Mouse (Mus musculus) hematopoietic stem cell, adult 5-6 weeks (primary cell): ENCODE measurements at regions not wholly inside any gene's neighbourhood (a gene's known extent, or its start where the extent isn't known, plus 50 kb on each side); places are given as distances from the start of the nearest gene placed in this dataset.

Source experiments
- ATAC-seq, 2 experiments: fragments of 125-278 bp in 1 of 2; replicated peaks in 1 of 2; 2 replicates each; pipeline ENCODE4 v1.8.0; 2016 to 2017; ENCODE audit warnings: inconsistent platforms in 2 of 2, mild to moderate bottlenecking in 2 of 2, moderate number of reproducible peaks in 2 of 2, low read depth in 1 of 2, moderate TSS enrichment in 1 of 2; ENCODE audit not compliant: low FRiP score in 2 of 2, poor library complexity in 2 of 2, severe bottlenecking in 2 of 2, insufficient read depth in 1 of 2, low TSS enrichment in 1 of 2

- ATAC-seq = no peak
These were observed 1352.0 kb upstream of the A1bg start for GRCm38 (mm10) chr15:62274818-62275217.

GRCm38 (mm10) chr15:62273855-62274488 is 1351.2 kb upstream of the A1bg start:
- no peak for ATAC-seq

DNA sequence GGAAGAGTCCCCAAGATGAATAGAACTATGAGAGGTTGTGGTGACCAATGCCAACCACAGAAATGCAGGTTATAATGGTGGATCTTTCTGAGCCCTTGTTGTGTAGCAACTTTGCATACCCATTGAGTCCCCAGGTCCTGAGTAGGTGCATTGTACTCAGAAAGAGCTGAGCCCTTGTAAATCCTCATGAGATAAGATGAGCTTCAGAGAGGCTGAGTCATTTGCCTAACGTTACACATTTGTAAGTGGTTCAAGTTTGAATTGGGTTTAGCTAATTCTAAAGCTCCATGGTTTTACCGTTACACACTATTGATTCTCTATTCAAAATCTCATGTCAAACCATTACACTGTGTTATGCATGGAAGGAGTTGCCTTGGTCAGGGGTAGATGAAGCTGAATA is 1349.9 kb upstream of the A1bg start:
- ATAC-seq = no peak

DNA sequence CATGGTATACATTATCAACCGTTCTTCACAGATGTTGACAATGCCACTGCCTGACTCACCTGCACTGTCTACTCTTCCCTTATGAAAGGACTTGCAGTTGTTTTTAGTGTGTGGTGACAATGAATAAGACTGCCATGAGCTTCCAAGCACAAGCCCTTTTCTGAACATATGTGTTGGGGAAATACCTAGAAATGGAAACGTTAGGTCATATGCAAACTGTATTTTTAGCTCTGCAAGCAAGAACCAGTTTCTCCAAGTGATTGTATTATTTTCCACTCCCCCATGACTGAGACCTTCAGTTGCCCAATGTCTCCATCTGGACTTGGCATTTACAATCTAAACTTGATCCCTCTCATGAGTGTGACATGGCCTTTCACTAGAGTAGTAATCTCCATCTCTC is 1348.6 kb upstream of the A1bg start:
- no peak for ATAC-seq

DNA sequence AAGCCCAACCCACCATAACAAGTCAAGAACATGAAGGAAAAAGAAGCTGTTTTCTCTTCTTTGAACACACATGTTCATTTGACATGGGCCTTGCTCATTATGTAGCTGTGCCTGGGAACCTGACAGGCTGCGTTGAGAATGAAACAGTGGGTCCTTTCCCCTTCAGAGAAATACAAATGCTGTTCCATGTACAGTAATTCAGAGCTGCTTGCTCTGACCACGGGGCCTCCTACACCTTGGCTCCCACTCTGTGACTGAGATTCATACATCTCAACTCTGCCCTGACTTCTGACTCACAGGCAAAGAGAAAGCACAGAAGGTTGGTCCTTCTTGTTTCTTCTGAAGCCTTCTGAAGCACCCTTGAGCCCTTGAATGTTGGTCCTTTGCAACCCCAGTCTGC is 1345.4 kb upstream of the A1bg start:
- ATAC-seq = no peak

- ATAC-seq = no peak
These were observed 1344.7 kb upstream of the A1bg start for GRCm38 (mm10) chr15:62267536-62267935.

- no peak for ATAC-seq
These were observed 1343.2 kb upstream of the A1bg start for GRCm38 (mm10) chr15:62266025-62266424.

- ATAC-seq = no peak
These were observed 1342.7 kb upstream of the A1bg start for GRCm38 (mm10) chr15:62265484-62265937.

DNA sequence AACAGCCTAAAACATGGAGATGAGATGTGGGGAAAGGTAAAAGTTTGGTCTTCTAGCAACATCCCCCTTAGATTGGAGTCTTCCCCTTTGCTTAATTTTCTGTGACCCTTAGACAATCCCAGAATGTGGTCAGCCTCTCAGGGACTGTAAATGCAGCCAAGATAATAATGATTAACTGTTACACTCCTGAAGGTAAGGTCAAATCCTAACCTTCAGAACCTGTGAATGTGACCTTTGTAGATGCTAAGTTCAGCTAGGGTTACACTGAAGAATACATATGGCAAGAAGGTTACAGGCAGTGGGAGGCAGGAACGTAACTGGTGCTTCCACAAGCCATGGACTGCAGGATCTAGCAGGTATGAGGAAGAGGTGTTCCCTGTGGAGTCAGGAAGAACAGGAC is 1342.2 kb upstream of the A1bg start:
- no peak for ATAC-seq

GRCm38 (mm10) chr15:62264183-62264582 is 1341.4 kb upstream of the A1bg start:
- no peak for ATAC-seq

GRCm38 (mm10) chr15:62262487-62262886 is 1339.7 kb upstream of the A1bg start:
- ATAC-seq = no peak

DNA sequence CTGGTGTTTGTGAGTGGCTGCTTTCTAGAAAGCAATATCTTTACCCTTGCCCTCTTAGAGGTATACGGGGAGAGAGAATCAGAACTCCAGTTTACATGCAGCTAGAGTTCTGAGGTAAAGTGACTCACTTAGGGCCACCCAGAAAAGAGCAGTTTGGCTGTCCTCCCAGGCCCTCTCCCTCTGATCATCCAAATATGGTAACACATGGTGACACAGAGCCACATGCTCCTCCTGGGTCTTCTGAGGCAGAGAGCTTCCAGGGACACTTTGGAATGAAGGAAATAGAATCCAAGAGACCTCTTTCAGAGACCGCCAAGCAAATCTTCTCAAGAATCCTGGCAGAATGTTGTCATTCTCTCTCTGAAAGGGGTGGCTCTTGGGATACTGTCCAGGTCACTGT is 1338.7 kb upstream of the A1bg start:
- no peak for ATAC-seq

GRCm38 (mm10) chr15:62258611-62259010 is 1335.8 kb upstream of the A1bg start:
- ATAC-seq = no peak

DNA sequence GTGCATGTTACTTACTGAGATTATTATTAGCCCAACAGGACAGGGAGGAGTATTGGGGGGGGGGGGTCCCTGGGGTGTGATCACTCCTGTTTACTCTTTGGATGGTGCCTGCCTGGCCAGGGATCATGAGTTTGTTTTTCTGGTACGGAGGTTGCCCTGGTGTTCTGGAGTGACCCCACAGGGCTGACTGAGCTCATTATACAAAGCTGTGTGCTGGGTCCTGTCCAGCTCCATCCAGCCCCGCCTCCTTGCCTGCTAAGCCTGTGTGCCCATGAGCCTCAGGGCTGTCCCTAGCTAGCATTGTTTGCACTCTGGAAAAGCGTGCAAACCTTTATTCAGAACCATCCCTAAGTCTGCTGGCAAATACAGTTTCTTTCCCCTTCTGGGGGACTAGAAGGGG is 1335.1 kb upstream of the A1bg start:
- no peak for ATAC-seq

GRCm38 (mm10) chr15:62257110-62257667 is 1334.4 kb upstream of the A1bg start:
- ATAC-seq = no peak

- no peak for ATAC-seq
These were observed 1332.8 kb upstream of the A1bg start for GRCm38 (mm10) chr15:62255571-62255970.

DNA sequence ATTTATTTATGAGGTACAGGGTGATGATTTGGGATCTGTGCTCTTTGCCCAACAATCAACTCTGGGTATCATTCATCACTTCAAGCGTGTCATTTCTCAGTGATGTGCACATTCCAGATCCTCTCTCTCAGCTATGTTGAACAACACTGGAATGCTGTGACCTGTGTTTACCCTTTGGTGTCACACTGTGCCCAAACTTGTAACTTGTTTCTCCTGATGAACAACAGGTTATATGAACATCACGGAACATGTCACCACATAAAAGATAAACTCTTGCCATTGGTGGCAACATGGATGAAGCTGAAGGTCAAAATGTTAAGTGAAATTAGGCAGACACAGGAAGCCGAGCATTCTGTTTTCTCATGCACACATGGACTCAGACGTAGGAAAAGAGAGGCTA is 1330.9 kb upstream of the A1bg start:
- ATAC-seq = no peak

- peak; percentile 27 to 36; a peak in 1 of 4 replicates for ATAC-seq
These were observed 1329.4 kb upstream of the A1bg start for GRCm38 (mm10) chr15:62252078-62252833.

DNA sequence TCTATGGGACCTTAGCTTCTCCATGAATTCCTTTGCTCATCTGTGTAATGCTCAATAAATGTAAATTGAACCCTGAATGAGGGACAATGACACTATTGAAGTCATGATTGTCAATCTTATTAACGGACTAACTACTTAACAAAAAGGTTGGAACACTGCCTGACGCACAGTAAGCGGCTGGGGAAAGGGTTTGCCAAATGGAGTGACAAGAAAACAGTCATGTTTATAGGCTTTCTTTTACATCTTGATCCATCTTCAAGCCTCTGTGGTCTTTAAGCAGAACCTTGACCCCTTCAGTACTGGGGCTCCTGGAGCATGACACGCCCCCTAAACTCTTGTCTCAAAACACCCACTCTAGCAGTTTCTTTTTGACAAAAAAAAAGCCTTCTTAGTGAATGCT is 1326.6 kb upstream of the A1bg start:
- ATAC-seq = no peak
